Mouse (Mus musculus) right cerebral cortex, postnatal 4 days (tissue): ENCODE results near the gene Mylk3.

Experiments used
- DNase-seq: peaks from one replicate; pipeline ENCODE4 v3.0.0-alpha.2; 2022

The Mylk3 gene

GRCm38 (mm10) chr8:85380123-85380823 is 5.9 kb downstream of the Mylk3 start:
- no peak for DNase-seq

- DNase-seq, result no peak
Measured at GRCm38 (mm10) chr8:85379142-85379781, 6.9 kb downstream of the Mylk3 start.

GRCm38 (mm10) chr8:85376516-85376915 is 9.6 kb downstream of the Mylk3 start:
- DNase-seq, result no peak

GRCm38 (mm10) chr8:85374286-85374685 is 11.9 kb downstream of the Mylk3 start:
- DNase-seq, result no peak

GRCm38 (mm10) chr8:85373435-85374039 is 12.6 kb downstream of the Mylk3 start:
- DNase-seq, result no peak

GRCm38 (mm10) chr8:85372465-85372839 is 13.7 kb downstream of the Mylk3 start:
- no peak for DNase-seq

- no peak for DNase-seq
Measured at GRCm38 (mm10) chr8:85371736-85372464, 14.2 kb downstream of the Mylk3 start.

GRCm38 (mm10) chr8:85365176-85365575 is 21.0 kb downstream of the Mylk3 start:
- DNase-seq, result no peak

GRCm38 (mm10) chr8:85364628-85365027 is 21.5 kb downstream of the Mylk3 start:
- DNase-seq, result no peak

- no peak for DNase-seq
Measured at GRCm38 (mm10) chr8:85363406-85363805, 22.7 kb downstream of the Mylk3 start.

GRCm38 (mm10) chr8:85362211-85362610 is 23.9 kb downstream of the Mylk3 start:
- DNase-seq, result no peak

GRCm38 (mm10) chr8:85353287-85353686 is 32.9 kb downstream of the Mylk3 start:
- no peak for DNase-seq

- DNase-seq, result no peak
Measured at GRCm38 (mm10) chr8:85339871-85340573, 46.1 kb downstream of the Mylk3 start.

- DNase-seq, result no peak
Measured at GRCm38 (mm10) chr8:85337681-85338080, 48.5 kb downstream of the Mylk3 start.

GRCm38 (mm10) chr8:85336211-85336933 is 49.8 kb downstream of the Mylk3 start:
- DNase-seq, result no peak

- no peak for DNase-seq
Measured at GRCm38 (mm10) chr8:85335105-85335504, 51.0 kb downstream of the Mylk3 start.

GRCm38 (mm10) chr8:85329506-85329905 is 56.6 kb downstream of the Mylk3 start:
- DNase-seq, result no peak

GRCm38 (mm10) chr8:85327036-85327435 is 59.1 kb downstream of the Mylk3 start:
- DNase-seq, result no peak

GRCm38 (mm10) chr8:85323084-85323483 is 63.1 kb downstream of the Mylk3 start:
- no peak for DNase-seq

- DNase-seq, result no peak
Measured at GRCm38 (mm10) chr8:85321981-85322380, 64.2 kb downstream of the Mylk3 start.

- DNase-seq, result no peak
Measured at GRCm38 (mm10) chr8:85318534-85318933, 67.6 kb downstream of the Mylk3 start.

GRCm38 (mm10) chr8:85313036-85313435 is 73.1 kb downstream of the Mylk3 start:
- no peak for DNase-seq
